Mouse (Mus musculus) E14TG2a.4 (cell line): ENCODE results near the gene Tmem11.
"Not testable (repeated sequence)": the region's sequence is repeated elsewhere in the genome, so short reads cannot be mapped to it uniquely, and the experiment has no call there.

Experiments
- H3K27me3 ChIP-seq: 2 replicates; pipeline ENCODE4 v1.6.1; 2014; ENCODE audit warnings: low read length, control low read depth; ENCODE audit not compliant: insufficient read depth
- H3K36me3 ChIP-seq: 2 replicates; pipeline ENCODE4 v1.6.1; 2014; ENCODE audit warnings: low read length, control low read depth; ENCODE audit not compliant: insufficient read depth
- H3K4me1 ChIP-seq: replicated peaks from 2 replicates; pipeline ENCODE4 v1.6.1; 2014; ENCODE audit warnings: low read depth, low read length, control low read depth
- H3K4me3 ChIP-seq: replicated peaks from 2 replicates; pipeline ENCODE4 v1.5.1; 2014; ENCODE audit warnings: mild to moderate bottlenecking, low read length
- H3K9me3 ChIP-seq: 2 replicates; pipeline ENCODE4 v1.6.1; 2014; ENCODE audit warnings: low read length, control low read depth
- CTCF ChIP-seq: conservative IDR thresholded peaks from 2 replicates; pipeline ENCODE4 v1.5.1; 2014; ENCODE audit warnings: low read length
- NANOG ChIP-seq: IDR thresholded peaks from 2 replicates; pipeline ENCODE4 v1.6.1; 2014; ENCODE audit warnings: borderline replicate concordance, low read length, mixed read lengths
- POU5F1 ChIP-seq: IDR thresholded peaks from 2 replicates; pipeline ENCODE4 v1.6.1; 2014; ENCODE audit warnings: low read length, borderline replicate concordance

The Tmem11 gene

GRCm38 (mm10) chr11:60902001-60902400 is 22.9 kb upstream of the Tmem11 start:
- TF ChIP-seq CTCF: no peak
- TF ChIP-seq NANOG: no peak
- no peak for TF ChIP-seq POU5F1
- Histone ChIP-seq H3K4me1 (peaks cover 33% of the 10 kb centered on the region), H3K9me3 (no peaks in the 10 kb centered on the region), H3K36me3 (peaks cover 43% of the 10 kb centered on the region), H3K27me3 (peaks cover 3% of the 10 kb centered on the region; the same call in 1 of the 2 replicates), H3K4me3 (no peak overlapping the region)

- Histone ChIP-seq H3K4me1 (peaks cover 17% of the 10 kb centered on the region), H3K27me3 (peaks cover 3% of the 10 kb centered on the region; the same call in 1 of the 2 replicates), H3K4me3 (no peak overlapping the region), H3K9me3 (no peaks in the 10 kb centered on the region), H3K36me3 (no peaks in the 10 kb centered on the region)
- TF ChIP-seq POU5F1: no peak
- no peak for TF ChIP-seq CTCF
- TF ChIP-seq NANOG: no peak
Measured at GRCm38 (mm10) chr11:60895915-60896314, 16.8 kb upstream of the Tmem11 start.

DNA sequence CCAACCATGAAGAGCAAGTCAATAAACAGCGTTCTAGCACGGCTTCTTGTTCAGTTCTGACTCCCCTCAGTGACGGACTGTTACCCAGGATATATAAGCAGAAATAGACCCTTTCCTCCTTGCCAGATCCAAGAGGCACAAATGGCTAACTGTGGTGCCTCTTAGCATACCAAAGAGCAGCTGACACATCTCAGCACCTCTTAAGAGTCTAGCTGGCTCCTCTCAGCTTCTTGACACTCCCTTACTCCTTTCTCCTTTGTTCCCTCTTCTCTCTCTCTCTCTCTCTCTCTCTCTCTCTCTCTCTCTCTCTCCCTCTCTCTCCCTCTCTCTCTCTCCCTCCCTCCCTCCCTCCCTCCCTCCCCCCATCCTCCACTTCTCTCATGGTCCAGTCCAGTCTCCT is 11.7 kb upstream of the Tmem11 start:
- Histone ChIP-seq H3K9me3 (no peaks in the 10 kb centered on the region), H3K4me1 (peaks cover 32% of the 10 kb centered on the region)

DNA sequence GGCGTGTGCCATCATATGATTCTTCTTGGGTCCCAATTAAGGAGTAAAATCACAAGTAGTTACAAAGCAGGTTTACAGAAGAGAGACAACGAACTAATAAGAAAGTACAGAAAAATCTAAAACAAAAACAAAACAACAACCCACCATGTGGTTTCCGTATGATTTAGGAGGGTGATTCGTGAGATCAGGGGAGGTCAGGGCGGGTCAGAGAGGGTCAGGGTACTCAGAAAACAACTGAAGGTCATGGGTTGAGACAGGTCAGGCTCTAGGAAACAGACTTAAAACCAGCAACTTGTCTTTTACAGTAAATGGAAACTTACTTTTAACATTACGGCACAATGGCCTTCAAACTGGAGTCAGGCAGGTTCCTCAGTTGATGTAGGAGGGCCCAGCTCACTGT is 11.2 kb upstream of the Tmem11 start:
- Histone ChIP-seq H3K27me3 (no peaks in the 10 kb centered on the region), H3K36me3 (no peaks in the 10 kb centered on the region), H3K4me3 (no peak overlapping the region), H3K9me3 (no peaks in the 10 kb centered on the region), H3K4me1 (peaks cover 35% of the 10 kb centered on the region)
- TF ChIP-seq CTCF (no peak), NANOG (no peak), POU5F1 (no peak)

More for the DNA sequence above, 11.7 kb upstream of the Tmem11 start:
- Histone ChIP-seq H3K27me3 (no peaks in the 10 kb centered on the region), H3K36me3 (no peaks in the 10 kb centered on the region), H3K4me3 (no peak overlapping the region)
- TF ChIP-seq CTCF (no peak), POU5F1 (no peak), NANOG (no peak)

DNA sequence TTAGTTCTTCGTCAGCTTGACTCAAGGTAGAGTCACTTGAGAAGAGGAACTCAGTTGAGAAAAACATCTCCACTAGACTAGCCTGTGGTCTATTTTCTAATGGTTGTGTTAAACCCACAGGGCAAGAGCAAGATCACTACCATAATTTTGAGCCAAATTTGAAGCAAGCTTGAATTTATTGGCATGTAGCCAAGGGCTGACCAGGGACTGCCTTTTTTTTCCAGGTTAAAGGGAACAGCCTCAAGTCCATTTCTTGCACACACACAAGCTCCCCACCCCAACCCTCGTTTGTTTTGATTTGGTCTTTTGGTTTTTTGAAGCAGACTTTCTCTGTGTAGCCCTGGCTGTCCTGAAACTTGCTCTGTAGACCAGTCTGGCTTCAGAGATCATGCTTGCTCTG is 10.8 kb upstream of the Tmem11 start:
- no peaks in the 10 kb centered on the region for H3K36me3 ChIP-seq
- no peak overlapping the region for H3K4me3 ChIP-seq
- no peaks in the 10 kb centered on the region for H3K9me3 ChIP-seq
- H3K4me1 ChIP-seq: peaks cover 38% of the 10 kb centered on the region
- no peak for TF ChIP-seq CTCF
- no peak for TF ChIP-seq NANOG
- TF ChIP-seq POU5F1: no peak
- no peaks in the 10 kb centered on the region for H3K27me3 ChIP-seq

DNA sequence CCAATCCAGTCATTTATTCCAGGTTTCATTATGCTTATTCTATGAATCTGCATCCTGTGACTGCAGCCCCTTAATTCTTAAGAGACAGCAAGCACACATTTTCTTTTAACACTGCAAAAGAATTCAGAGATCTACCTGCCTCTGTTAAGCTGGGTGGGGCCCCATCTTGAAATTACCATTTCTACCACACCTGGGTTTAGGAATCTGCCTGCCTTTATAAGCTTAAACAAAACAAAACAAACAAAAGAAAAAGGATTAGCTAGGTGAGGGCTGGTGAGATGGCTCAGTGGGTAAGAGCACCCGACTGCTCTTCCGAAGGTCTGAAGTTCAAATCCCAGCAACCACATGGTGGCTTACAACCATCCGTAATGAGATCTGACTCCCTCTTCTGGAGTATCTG is 7.9 kb upstream of the Tmem11 start:
- H3K27me3 ChIP-seq, H3K36me3 ChIP-seq, H3K4me3 ChIP-seq, H3K9me3 ChIP-seq: not testable (repeated sequence)
- peaks cover 38% of the 10 kb centered on the region for H3K4me1 ChIP-seq

- Histone ChIP-seq H3K4me1 (peaks cover 36% of the 10 kb centered on the region), H3K4me3 (no peak overlapping the region), H3K27me3 (no peaks in the 10 kb centered on the region), H3K36me3 (peaks cover 14% of the 10 kb centered on the region), H3K9me3 (no peaks in the 10 kb centered on the region)
- TF ChIP-seq CTCF (no peak), POU5F1 (no peak), NANOG (no peak)
Measured at GRCm38 (mm10) chr11:60882386-60882785, 3.3 kb upstream of the Tmem11 start.

DNA sequence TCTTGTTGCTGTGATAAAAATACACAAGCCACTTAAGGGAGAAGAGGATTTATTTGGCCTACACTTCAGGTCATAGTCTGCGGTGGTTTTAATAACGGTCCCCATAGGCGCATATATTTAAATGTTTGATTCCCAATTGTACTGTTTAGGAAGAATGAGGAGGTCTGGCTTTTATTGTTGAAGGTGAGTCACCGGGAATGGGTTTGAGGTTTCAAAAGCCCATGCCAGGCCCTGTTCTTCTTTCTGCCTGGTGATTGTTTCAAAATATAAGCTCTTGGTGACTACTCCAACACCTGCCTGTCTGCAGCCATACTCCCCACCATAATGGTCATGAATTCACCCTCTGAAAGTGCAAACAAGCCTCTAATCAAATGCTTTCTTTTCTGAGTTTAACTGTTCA is 1.5 kb upstream of the Tmem11 start:
- H3K9me3 ChIP-seq: no peaks in the 10 kb centered on the region
- H3K36me3 ChIP-seq: peaks cover 31% of the 10 kb centered on the region
- H3K4me3 ChIP-seq: peak overlapping the region; percentile 98
- TF ChIP-seq NANOG (no peak), CTCF (no peak), POU5F1 (no peak)
- H3K27me3 ChIP-seq: no peaks in the 10 kb centered on the region
- peaks cover 41% of the 10 kb centered on the region for H3K4me1 ChIP-seq

- TF ChIP-seq POU5F1 (no peak), CTCF (peak; percentile 76), NANOG (no peak)
- H3K27me3 ChIP-seq: no peaks in the 10 kb centered on the region
- H3K9me3 ChIP-seq: no peaks in the 10 kb centered on the region
- peaks cover 48% of the 10 kb centered on the region for H3K4me1 ChIP-seq
- peaks cover 42% of the 10 kb centered on the region for H3K36me3 ChIP-seq
- H3K4me3 ChIP-seq: peak overlapping the region; percentile 98
Measured at GRCm38 (mm10) chr11:60879423-60879822, 351 bp upstream of the Tmem11 start.
